Mouse (Mus musculus): ENCODE data around the gene 1110059E24Rik.

DNA sequence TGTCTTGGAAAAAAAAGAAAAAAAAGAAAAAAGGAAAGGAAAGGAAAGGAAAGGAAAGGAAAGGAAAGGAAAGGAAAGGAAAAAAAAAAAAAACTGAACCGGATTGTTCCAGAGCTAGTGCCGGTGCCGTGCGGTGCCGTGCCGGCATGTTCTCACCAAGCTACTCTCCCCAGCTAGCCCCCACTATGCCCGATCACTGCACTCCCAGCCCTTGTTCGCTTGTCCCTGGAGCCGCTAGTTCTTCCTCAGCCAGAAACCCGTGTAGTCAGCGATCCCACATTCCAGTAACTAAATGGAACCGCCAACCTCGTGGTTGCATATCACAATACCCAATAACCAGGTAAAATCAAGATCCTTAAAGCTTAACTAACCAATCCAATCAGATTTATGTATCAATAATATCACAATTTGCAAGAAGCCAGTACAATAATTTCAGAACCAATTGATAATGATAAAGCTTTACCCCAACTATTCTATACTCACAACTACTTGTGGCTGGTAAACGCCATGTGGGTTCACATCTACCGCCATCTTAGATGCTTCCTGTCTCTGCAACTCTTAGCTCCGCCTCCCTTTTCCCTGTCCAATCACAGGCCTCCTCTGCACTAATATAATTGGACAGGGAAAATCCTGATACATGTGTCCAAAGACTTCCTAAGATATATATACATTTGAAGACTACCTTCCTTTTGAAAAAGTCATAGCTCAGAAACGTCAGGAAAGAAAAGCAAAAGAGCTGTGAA is 21.7 kb upstream of the 1110059E24Rik start:
- TF ChIP-seq CTCF (IDR thresholded peaks at IDR 0.05; ENCODE audit: extremely low read depth, insufficient read length, insufficient replicate concordance, low read depth, low read length) (no peak), POLR2A (IDR thresholded peaks at IDR 0.05; ENCODE audit: low read depth, low read length) (no peak)

All from small intestine, adult 2 months (tissue).